Mouse (Mus musculus) olfactory bulb, adult 2 months (tissue): ENCODE data around the gene Pdrg1.

Experiments
- CTCF ChIP-seq: fragments of 200-500 bp; IDR thresholded peaks from 2 replicates; pipeline ENCODE4 v1.5.1; 2012; ENCODE audit warnings: low read depth, mild to moderate bottlenecking, low read length, moderate library complexity; ENCODE audit not compliant: insufficient read depth
- POLR2A ChIP-seq: fragments of 200-500 bp; IDR thresholded peaks from 2 replicates; pipeline ENCODE4 v1.6.1; 2012; ENCODE audit warnings: mild to moderate bottlenecking, low read depth, low read length, moderate library complexity; ENCODE audit not compliant: insufficient read depth

- TF ChIP-seq CTCF (no peak), POLR2A (no peak)
These were observed 10.8 kb upstream of the Pdrg1 start for GRCm38 (mm10) chr2:153026052-153026451.
